Mouse (Mus musculus): ENCODE measurements around the gene Cpeb4.

The Cpeb4 gene

DNA sequence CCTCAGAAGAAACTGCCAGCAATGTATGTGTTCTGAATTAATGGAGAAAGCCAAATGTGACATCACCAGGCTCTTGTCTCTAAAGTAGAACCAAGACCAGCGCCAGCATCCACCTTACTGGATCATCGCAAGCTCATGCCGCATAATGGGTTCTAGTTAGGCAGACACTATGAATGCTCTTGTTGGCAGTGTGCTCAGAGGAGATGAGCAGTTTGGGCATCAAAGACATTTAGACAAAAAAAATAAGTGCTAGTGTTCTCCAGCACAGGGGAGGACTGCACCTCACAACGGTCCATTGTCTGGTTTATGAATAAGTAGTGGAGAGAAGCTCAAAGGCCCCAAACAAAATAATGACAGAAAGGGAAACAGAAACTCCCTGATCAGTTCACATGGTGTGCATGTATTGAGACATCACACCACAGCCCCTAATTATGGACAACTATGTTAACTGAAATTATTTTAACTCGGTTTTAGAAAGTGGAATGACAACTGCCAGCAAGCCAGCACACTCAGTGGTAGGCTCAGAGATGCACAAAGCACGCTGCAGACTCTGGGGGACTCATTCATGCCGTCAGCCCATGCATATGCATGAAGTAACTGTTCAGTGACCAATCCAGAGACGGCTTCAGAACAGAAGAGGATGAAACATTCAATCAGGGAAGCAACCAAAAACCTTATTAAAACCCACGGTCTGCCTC lies 25.1 kb upstream of the Cpeb4 start:
- no peak for DNase-seq (ENCODE audit: low spot score in 2 of 2)

DNA sequence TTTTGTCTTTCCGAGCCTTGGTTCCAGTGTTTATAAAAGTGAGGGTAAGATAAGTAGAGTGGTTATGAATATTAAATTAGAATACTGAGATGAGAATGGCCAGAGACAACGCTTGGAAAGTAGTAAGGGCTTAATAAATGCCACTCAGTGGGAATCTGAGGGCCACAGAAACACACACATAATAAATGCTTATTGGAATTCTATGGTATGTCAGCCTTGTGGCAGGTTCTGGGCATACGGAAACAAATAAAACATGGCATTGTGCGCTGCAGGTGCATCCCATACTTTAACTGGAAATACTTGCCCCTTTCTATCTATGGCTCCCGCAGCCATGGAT lies 24.6 kb upstream of the Cpeb4 start:
- DNase-seq (ENCODE audit: low spot score in 2 of 2) = no peak

DNA sequence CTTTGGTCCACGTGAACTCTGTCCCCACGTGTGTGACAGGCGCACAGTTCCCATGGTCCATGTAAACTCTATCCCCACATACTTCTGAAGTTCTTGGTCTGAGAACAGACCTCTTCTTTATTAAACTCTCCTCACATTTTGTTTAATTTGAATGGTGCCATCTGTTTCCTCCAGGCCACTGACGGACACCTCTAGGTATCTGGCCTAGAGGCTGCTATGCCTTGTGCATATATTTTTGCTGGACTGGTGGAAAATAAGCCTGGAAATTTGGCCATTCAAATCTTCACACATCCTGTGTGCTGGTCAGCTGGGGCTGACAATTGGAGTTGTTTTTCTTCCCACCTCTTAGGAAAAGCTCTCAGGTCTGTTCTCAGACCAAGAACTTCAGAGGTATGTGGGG lies 23.3 kb upstream of the Cpeb4 start:
- DNase-seq (ENCODE audit: low spot score in 2 of 2) = no peak

DNA sequence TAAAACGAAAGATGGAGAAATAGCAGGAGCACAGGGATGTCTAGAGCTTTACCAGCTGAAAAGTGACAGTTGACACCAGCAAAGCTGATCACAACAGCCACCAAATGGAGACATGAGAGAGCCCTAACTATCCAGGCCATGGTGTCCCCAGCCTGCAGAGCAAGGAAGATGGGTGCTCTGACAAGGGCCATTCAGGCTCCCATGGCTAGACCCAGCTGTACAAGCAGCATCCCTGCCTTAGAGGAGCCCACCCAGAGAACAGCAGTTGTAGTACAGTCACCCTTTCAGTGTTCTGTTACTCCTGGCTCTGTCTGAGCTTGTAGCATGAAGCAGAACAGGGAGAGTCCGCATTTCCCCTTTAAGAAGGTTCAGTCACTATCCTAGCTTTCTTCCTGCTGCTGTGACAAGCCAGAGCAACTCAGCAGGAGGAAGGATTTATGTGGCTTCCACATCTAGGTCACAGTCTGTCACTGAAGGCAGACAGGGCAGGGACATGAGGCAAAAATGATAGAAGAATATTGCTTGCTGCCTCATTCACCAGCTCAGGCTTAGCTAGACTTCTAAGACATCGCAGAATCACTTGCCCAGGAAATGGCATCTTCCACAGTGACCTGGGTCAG lies 21.7 kb upstream of the Cpeb4 start:
- no peak for DNase-seq (ENCODE audit: low spot score in 2 of 2)

DNA sequence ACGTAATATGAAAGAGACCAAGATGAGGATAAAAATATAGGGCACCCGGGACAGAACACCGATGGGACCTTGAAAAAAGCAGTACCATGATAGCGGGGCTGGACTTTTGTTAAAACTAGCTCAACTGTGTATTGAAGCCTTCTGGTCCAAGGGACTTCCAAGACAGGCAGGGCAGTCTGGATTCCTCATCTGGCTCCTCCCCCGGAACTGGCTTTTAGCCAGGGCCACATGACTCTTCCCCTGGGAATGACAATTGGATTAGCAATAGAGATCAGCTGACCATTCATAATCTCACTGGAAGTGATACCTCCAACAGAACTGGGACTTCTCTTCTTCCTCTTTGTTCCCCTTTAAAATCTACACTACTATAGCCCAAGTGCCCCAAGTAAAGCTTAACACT lies 21.0 kb upstream of the Cpeb4 start:
- no peak for DNase-seq (ENCODE audit: low spot score in 2 of 2)

DNA sequence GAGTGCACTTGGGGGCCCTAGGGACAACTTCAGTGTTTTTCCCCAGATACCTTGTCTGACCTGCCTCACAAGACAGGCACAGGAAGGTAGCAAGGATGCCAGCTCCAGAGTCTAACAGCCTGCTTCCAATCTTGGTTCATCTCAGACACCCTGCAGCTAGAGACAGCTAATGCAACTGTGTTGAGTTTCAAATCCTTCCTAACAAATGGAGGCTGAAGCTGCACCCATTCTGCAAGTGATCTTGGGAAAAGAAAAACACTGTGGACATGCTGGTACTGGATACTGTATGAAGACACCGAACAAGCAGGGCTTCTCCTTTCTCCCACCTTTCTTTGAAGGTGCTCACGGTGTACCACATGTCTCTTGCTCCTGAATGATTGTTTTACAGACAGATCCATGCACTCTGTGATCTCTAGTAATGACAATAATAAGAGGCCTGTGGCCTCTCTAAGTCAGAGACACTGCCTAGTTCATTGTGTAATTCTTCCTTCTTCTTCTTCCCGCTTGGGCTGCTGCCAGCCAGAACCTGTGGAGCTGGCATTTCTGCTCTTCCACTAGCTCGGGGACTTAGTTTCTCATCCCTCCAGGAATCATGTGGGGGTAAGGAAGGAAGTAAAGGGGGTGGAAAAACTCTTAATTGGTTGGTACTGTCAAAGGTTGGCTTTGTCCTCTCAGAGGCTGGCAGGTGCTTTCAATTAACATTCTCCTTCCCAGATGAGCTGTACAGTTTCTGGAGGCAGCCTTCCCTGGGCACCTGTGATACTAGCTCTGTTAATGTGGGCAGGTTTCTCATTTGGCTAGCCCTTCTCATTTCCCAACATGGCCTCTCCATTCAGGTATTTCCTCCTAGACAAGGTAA lies 20.1 kb upstream of the Cpeb4 start:
- DNase-seq (ENCODE audit: low spot score in 2 of 2) = no peak

DNA sequence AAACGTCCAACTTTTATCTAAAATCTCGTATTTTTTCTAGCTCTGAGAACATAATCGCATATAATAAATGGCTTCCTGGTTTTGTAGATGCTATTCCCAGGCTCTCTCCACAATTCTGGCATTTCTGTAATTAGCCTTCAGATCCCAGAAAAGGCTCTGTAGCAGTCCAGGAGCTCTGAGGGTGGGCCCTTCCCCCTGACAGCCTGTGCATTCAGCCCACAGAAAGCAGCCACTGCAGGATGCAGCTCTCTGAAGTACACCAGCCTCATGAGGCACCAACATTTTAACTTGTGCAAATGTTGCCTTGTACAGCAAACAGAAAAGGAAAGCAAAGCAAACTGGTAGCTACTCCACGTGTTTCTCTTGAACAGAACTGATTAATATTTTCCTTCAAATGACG lies 17.1 kb upstream of the Cpeb4 start:
- DNase-seq (ENCODE audit: low spot score in 2 of 2) = no peak

DNA sequence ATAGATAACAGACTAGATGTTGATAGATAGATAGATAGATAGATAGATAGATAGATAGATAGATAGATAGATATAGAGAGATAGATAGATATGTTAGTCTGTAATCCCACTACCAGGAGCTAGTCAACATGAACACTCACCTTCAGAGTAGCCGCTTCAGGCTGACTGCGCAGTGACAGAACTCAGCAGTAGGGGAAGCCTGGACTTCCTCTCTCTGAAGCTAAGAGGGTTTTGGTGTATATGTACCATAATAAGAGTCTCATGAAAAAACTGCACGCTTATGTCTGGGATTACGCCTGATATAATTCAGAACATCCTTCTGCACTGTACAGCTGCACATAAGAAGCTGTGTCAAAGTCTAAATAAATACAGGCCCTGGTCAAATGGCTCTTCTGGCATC lies 14.5 kb upstream of the Cpeb4 start:
- no peak for DNase-seq (ENCODE audit: low spot score in 2 of 2)

DNA sequence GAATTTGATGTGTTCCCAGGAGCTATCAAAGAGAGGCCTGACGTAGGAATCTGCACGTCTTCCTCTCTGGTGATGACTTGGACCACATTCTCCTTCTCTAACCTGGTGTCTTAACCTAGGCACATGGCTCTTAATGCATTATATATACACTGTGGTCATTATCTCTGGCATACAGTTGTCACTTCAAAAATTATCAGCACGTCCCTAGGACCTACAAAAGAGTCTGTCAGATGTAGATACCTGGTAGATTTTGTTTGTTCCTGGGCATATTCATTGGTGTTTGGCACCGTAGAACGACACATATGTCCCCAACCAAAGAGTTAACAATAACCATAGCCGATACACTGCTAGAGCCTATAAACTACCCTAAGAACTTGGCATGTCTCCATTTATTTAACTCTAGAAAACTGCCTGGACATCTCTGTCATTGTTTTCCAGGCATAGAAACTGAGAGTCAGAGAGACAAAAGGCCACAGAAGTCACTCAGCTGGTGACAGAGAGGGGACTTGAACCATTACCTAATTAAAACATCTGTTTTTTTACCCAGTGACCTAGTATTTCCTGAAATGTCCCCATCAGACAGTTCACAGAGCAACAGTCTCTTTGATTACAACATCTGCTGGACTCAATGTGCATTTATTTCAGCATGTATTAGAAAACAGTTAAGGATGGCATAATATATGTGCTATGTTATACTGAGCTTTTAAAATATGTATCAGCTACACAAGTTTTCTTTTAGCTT lies 10.7 kb upstream of the Cpeb4 start:
- DNase-seq (ENCODE audit: low spot score in 2 of 2) = no peak

DNA sequence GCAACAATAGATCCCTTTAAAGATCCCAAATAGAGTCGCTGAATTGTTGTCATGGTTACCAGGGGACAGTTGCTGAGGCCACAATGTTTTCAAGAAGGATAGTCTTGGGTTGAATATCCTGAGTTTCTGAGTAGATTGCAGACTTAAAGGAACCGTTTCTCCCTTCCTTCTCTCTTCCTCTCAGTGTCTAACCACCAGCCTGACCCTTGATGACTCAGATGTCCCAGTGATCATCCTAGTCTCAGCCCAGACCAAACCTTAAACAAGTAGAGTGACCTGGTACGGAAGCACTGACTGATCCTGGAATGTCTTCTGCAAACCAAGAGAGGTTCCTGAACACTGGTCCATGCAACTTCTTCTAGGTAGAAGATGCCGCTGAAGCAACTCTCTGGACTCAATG lies 4.0 kb upstream of the Cpeb4 start:
- no peak for DNase-seq (ENCODE audit: low spot score in 2 of 2)

DNA sequence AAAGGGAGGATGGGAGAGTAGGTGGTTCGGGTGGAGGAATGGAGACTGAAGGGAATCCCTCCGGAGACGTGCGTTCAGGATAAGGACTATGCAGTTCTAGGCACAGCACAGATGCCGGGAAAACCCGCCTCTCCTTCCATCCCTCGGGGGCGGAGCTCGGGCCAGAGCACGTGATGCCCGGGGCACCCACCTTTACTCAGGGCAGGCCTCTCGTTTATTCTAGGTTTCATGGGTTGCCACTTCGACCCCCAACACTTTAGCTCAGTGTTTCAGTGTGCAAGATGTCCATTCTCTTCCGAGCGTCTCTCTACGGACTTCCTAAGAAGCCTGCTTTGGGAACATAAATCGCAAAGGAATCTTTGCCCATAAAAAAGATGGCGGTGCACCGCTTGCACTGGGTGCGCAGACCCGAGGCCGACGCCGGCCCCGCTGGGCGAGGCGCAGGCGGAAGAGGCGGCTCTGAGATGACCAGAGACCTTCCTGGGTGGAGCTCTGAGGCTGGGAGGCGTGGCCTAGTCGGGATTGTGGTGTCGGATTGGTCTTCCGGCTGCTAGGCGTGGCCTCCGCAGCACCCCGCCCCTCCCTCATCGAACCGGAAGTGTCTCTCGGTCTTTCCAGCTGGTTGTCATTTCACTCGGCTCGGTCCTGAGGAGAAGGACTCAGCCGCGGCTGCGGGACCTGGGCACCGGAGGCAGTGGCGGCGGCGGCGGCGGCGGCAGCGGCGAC lies 1.6 kb upstream of the Cpeb4 start:
- peak; percentile 98 for DNase-seq (ENCODE audit: low spot score in 2 of 2)

DNA sequence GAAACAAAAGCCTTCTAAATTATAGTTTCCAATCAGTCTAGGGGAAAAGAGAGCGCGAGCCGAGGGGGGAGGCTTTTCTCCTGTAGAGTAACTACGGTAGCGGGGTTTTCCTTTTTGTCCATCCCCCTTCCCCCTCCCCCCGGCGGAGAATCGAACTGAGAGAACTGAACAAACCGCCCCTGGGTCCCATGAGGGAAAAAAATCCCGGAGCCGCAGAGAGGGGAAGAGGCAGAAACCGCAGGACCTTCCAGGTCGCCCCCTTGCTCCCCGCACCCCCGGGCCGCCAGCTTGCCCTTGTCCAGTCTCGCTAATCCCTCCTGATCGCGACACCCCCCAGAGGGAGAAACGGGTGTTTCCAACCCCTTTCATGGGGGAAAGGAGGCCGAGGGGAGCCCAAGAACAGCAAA lies 873 bp upstream of the Cpeb4 start:
- DNase-seq (ENCODE audit: low spot score in 2 of 2) = peak; percentile 30 to 42

DNA sequence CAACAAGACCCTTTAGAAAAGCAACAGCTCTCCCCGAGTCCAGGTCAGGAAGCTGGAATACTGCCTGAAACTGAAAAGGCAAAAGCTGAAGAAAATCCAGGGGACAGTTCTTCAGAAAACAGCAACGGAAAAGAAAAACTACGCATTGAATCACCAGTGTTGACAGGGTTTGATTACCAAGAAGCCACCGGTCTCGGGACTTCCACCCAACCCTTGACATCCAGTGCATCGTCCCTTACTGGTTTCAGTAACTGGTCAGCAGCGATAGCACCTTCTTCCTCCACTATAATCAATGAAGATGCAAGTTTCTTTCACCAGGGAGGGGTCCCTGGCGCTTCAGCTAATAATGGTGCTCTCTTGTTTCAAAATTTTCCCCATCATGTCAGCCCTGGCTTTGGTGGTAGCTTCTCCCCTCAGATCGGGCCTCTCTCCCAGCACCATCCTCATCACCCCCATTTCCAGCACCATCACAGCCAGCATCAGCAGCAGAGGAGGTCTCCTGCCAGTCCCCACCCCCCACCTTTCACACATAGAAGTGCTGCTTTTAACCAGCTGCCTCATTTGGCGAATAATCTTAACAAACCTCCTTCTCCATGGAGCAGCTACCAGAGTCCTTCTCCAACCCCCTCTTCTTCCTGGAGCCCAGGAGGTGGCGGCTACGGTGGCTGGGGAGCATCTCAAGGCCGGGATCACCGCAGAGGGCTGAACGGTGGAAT lies 693 bp downstream of the Cpeb4 start:
- no peak for DNase-seq (ENCODE audit: low spot score in 2 of 2)

DNA sequence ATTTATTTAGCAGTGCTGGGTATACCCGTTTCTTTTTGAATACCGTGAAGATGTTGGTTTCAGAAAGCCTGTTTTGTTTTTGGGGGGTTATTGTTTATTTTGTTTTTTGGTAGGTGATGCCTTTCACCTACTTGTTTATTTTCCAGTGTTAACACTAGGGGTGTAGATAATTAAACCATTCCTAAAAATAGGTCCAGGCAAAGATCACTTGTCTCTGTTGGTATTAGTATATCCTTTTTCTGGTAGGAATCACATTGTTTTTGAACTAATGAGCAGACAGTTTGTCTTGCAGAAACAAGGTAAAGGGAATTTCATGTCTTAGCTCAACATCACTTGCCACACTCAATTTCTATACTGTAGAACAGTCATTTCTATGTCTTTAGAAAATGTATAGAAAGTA lies 2.1 kb downstream of the Cpeb4 start:
- no peak for DNase-seq (ENCODE audit: low spot score in 2 of 2)

DNA sequence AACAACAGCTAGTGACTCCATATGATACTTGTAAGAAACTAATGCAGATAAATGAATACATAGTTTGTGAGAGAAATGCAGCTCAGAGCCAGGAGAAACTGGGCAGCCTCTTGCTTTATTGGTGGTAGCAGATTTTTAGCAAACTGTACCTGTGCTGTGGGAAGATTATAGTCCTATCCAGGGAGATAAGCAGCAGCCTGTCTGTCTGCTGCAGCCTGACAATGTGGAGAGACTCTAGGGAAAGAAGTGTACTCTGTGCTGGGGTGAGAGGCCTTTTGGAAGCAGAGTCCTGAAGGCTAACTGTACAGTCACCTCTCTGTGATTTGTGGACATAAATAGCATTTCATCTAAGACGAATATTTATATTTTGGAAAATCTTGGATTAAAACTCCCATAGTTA lies 11.7 kb downstream of the Cpeb4 start:
- no peak for DNase-seq (ENCODE audit: low spot score in 2 of 2)

DNA sequence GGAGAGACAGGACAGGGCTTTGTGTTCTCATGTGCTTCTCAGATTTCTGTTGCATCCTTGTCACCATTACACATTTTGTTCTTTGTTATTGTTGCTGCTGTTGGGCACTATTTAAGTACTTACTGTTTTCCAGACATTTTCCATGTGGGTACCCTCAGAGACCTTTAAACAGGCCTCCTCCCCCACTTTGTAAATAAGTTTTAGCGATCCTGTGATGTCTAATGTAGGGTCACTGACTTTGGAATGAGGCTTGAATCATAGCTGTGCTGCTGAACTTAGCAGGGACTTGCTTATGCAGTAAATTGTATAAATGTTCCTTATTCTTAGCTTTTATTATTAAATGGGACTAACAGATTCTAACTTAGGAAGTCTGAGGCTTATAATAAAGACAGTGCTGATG lies 13.8 kb downstream of the Cpeb4 start:
- no peak for DNase-seq (ENCODE audit: low spot score in 2 of 2)

DNA sequence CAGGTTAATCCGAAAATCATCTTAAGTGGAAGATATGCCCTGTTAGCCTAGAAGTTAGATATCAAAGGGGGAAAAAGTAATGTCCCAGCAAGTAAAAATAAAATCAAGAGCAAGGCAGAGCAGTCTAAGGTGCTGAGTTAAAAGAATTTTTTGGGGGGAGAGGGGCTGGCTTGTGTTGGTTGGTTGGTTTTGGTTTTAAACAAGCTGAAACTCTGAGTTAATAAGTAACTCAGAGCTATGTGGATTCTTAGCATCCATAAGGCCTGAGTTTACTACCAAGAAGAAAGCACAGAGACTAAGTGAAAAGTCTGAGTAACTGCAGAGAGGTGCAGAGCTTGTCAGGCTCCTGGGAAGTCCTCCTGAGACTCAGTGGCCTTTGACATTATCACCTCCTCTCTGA lies 16.2 kb downstream of the Cpeb4 start:
- DNase-seq (ENCODE audit: low spot score in 2 of 2) = no peak

DNA sequence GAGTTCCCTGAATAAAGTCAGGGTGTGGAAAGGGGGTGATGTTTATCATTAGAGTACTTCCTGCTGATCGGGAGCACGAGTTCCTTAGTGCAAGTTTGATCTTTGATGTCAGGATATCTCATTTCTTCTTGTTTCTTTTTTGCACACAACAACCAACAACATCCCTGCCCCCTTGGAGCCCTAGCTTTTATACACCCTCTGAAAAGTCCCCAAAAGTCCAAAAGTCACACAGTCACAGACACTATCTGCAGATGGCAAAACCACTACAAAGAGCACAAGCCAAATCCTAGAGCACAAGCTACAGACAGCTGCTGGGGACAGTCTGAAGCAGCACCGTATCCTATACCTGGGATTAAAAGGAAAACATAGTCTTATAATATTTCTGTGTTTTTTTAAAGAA lies 20.1 kb downstream of the Cpeb4 start:
- DNase-seq (ENCODE audit: low spot score in 2 of 2) = no peak

DNA sequence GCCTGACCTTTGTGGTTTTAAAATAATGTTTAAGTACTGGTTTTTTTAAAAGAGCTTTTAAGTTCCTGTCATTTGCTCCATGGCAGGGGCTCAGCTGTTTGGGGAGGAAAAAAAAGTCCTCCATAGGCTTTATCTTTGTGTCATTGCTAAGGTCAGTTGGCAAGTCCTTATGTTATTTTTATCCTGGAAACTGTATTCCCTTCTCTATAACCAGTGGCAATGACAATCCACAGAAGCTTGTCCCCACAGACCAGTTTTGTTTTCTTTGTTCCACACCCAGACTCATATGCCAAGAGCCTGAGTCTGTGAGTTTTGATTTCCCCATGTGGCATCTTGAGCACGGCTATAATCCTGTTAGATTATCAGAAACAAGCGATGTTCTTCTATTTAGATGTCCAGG lies 21.6 kb downstream of the Cpeb4 start:
- no peak for DNase-seq (ENCODE audit: low spot score in 2 of 2)

DNA sequence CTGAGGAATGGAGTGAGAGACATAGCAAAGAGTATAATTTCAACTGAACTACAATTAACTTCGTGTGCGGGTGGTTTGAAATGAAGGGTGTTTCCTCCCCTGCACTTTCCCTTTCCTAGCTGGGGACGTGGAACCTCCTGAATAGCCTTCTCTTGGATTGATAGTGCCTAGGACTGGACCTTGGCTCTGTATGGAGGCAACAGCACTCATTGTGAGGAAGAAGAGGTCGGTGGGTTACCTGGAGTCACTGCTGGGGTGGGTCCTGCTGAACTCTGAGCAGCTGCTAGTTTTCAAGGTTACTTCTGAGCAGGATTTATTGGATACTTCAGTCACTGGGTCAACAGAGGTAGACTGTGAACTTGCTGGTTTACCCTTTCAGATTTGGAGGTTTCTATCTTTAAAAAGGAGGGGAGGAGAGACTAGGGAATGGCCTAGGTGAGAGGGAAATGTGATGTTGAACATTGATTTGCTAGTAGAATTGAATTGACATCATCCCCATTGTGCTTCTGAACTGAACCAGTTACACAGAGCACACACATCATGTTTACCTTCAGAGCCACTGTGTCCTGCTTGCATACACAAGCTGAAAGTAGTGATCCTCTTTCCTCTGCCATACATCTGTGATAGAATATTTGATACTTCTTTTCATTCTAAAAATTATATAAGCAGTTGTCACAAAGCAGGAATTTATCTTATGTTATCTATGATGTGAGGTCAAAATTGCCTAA lies 24.2 kb downstream of the Cpeb4 start:
- no peak for DNase-seq (ENCODE audit: low spot score in 2 of 2)

Measured in spleen, postnatal 14 days (tissue).